Mouse (Mus musculus) lung, postnatal 0 days (tissue): Measurements from ENCODE around the gene Jph3. TPM values are rescaled to one million over a fixed set of nuclear protein-coding genes. Genes with fewer than 3 reads are reported as not detected.

ENCODE experiments used
- ATAC-seq: fragments of 200-750 bp; cut with Nextera tagmentation; 2 replicates; pipeline ENCODE4 v1.8.0; 2017; ENCODE audit warnings: moderate library complexity
- DNase-seq: peaks from one replicate; pipeline ENCODE4 v3.0.0-alpha.2; 2016; ENCODE audit warnings: low spot score
- H3K27ac ChIP-seq: fragments of 300-500 bp; sonication (generic); 2 replicates; pipeline ENCODE4 v1.5.1; 2014; ENCODE audit warnings: antibody characterized with exemption, mild to moderate bottlenecking, low read length, mixed read lengths
- H3K27me3 ChIP-seq: fragments of 300-500 bp; sonication (generic); replicated peaks from 2 replicates; pipeline ENCODE4 v1.6.1; 2014; ENCODE audit warnings: low read length, mixed read lengths; ENCODE audit not compliant: insufficient read depth
- H3K36me3 ChIP-seq: fragments of 300-500 bp; sonication (generic); 2 replicates; pipeline ENCODE4 v1.6.1; 2014; ENCODE audit warnings: low read length, mixed read lengths; ENCODE audit not compliant: insufficient read depth
- H3K4me1 ChIP-seq: fragments of 300-500 bp; sonication (generic); 2 replicates; pipeline ENCODE4 v1.6.1; 2014; ENCODE audit warnings: antibody characterized with exemption, low read depth, low read length, mixed read lengths; ENCODE audit not compliant: insufficient read depth
- H3K4me2 ChIP-seq: fragments of 300-500 bp; sonication (generic); replicated peaks from 2 replicates; pipeline ENCODE4 v1.6.1; 2014; ENCODE audit warnings: low read depth, mild to moderate bottlenecking, low read length, moderate library complexity, mixed read lengths
- H3K4me3 ChIP-seq: fragments of 300-500 bp; sonication (generic); 2 replicates; pipeline ENCODE4 v1.5.1; 2014; ENCODE audit warnings: low read depth, low read length
- H3K9ac ChIP-seq: fragments of 300-500 bp; sonication (generic); replicated peaks from 2 replicates; pipeline ENCODE4 v1.6.1; 2014; ENCODE audit warnings: low read depth, mild to moderate bottlenecking
- H3K9me3 ChIP-seq: fragments of 300-500 bp; sonication (generic); 2 replicates; pipeline ENCODE4 v1.6.1; 2016; ENCODE audit warnings: low read length, mixed read lengths
- CTCF ChIP-seq: IDR thresholded peaks from 2 replicates; pipeline ENCODE4 v1.5.1; 2016; ENCODE audit warnings: antibody characterized with exemption, mild to moderate bottlenecking
- EP300 ChIP-seq: IDR thresholded peaks from 2 replicates; pipeline ENCODE4 v1.6.1; 2016; ENCODE audit warnings: antibody characterized with exemption, mild to moderate bottlenecking, control low read depth
- WGBS: fragments of 180-500 bp; shearing (Covaris S2); extraction: QIAGEN DNeasy Blood & Tissue Kit; methylation state at CpG from one replicate; pipeline ENCODE4 v1.1.7; 2014; 5-methylcytosine and 5-hydroxymethylcytosine counted together
- polyA plus RNA-seq: library from polyadenylated mRNA; unstranded; fragments of >200 nt; fragmentation: Nextera tagmentation; extraction: Ambion mirVana; gene quantifications from 2 replicates; pipeline ENCODE4 v1.2.1, GENCODE M21; 2015

Gene Jph3
- polyA plus RNA-seq, 1 experiment from 2014 or later, result 0.08 TPM

DNA sequence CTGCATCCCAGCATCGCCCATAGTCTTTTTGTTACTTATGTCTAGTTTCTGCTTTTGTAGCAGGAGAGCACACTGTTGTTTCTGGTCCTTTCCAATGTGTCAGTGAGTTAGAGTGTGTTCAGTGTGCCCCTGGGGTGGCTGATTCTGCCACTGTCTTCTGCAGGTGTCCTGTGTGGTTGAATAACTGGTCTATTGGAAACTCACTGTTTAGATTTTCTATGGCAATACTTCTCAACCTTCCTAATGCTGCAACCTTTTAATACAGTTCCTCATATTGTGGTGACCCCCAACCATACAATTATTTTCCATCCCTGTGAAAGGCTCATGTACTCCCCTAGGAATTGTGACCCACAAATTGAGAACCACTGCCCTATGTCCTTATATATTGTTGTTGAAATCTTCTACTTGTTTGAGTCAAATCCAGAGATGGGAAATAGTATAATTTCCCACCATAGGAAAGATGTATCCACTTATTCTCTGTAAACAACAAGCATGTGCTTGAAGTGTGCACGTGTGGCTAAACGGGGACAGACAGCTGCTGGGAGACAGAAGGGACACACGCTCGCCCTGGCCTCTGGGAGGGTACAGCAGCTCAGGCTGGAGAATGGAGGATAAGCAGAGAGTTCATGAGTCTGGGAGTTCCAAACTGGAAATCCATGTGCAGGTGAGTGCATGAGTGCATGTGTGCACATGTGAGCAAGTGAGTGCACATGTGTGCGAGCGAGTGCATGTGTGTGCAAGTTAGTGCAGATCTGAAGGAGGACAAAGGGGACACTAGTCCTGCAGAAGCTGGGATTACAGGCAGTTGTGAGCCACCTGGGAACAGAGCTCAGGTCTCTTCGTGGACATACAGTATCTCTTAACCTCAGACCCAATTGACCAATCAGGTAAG is 112.9 kb downstream of the Jph3 start:
- no peak for ATAC-seq
- TF ChIP-seq EP300 (no peak), CTCF (no peak)
- no peaks in the 10 kb centered on the region for H3K4me1 ChIP-seq
- no peak overlapping the region for H3K4me3 ChIP-seq
- WGBS, result 79% methylated on average over 8 of the region's 8 CpGs
- H3K9ac ChIP-seq, result no peak overlapping the region
- H3K27me3 ChIP-seq, result no peaks in the 10 kb centered on the region
- no peaks in the 10 kb centered on the region for H3K36me3 ChIP-seq
- DNase-seq, result no peak
- no peaks in the 10 kb centered on the region for H3K9me3 ChIP-seq
- H3K27ac ChIP-seq, result no peak overlapping the region
- H3K4me2 ChIP-seq, result no peak overlapping the region

GRCm38 (mm10) chr8:121843184-121843733 is 113.8 kb downstream of the Jph3 start:
- H3K9me3 ChIP-seq, result no peaks in the 10 kb centered on the region
- TF ChIP-seq CTCF (no peak), EP300 (no peak)
- DNase-seq, result no peak
- H3K27ac ChIP-seq, result no peak overlapping the region
- no peak overlapping the region for H3K9ac ChIP-seq
- no peak overlapping the region for H3K4me3 ChIP-seq
- no peaks in the 10 kb centered on the region for H3K4me1 ChIP-seq
- H3K27me3 ChIP-seq, result no peaks in the 10 kb centered on the region
- whole genome bisulfite sequencing, result 74% methylated on average over 3 of the region's 3 CpGs
- H3K4me2 ChIP-seq, result no peak overlapping the region
- H3K36me3 ChIP-seq, result no peaks in the 10 kb centered on the region
- no peak for ATAC-seq

Other genes with a start within 250 kb of the Jph3 start
- not detected in 2 replicates for gene 1700018B08Rik, start 185.3 kb upstream of the Jph3 start, polyA plus RNA-seq
- gene Fbxo31, start 150.8 kb upstream of the Jph3 start, polyA plus RNA-seq, result 12.1 and 13.9 TPM in 2 replicates
- 411 and 449 TPM in 2 replicates for gene Map1lc3b, start 139.3 kb upstream of the Jph3 start, polyA plus RNA-seq
- 11.1 and 14.7 TPM in 2 replicates for gene Zcchc14, start 76.7 kb upstream of the Jph3 start, polyA plus RNA-seq
- gene Klhdc4, start 99.9 kb downstream of the Jph3 start, polyA plus RNA-seq, result 22.9 and 28.4 TPM in 2 replicates
- gene Slc7a5, start 178.1 kb downstream of the Jph3 start, polyA plus RNA-seq, result 4.3 and 7.5 TPM in 2 replicates
- 0.37 and 0.61 TPM in 2 replicates for gene Car5a, start 215.3 kb downstream of the Jph3 start, polyA plus RNA-seq
- gene Banp, start 220.1 kb downstream of the Jph3 start, polyA plus RNA-seq, result 17.1 and 30.7 TPM in 2 replicates